Mouse (Mus musculus): Measurements from ENCODE around the gene Card10. TPM values are rescaled to one million over a fixed set of nuclear protein-coding genes. Genes with fewer than 3 reads are reported as not detected.

The Card10 gene
- polyA plus RNA-seq, 1 experiment from 2014 or later = 2.2 TPM

DNA sequence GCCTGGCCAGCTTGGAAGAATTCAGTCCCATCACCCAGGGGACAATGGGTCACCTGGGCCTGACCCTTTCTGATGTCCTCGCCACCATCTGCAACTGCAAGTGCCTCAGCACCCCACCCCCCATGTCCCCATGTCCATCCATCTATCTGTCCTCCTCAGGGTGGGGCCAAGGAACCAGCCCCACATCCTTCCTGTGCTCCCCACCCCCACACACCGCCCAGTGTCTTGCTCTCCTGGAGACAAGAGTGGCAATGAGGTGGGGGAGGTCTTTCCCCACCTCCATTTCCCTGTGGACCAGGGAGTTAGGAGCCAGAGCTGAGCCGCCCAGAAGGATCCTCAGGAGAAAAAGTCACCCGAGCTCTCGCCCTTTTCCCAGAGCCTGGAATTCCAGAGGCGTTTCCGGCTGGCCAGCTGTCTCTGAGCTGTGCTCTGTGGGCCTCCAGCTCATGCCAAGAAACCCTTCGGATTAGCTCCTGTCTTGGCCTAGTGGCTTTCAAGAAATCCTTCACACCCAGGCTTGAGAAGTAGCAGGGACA, 33.3 kb upstream of the Card10 start:
- Histone ChIP-seq H3K9me3 (replicated peaks; ENCODE audit: control insufficient read depth, low read length, poor library complexity, severe bottlenecking) (no peaks in the 10 kb centered on the region), H3K27ac (ENCODE audit: low read length) (peak overlapping the region; percentile 70), H3K27me3 (ENCODE audit: control insufficient read depth, insufficient read depth, low read depth, low read length) (no peaks in the 10 kb centered on the region), H3K4me1 (ENCODE audit: control insufficient read depth, insufficient read depth, low read length) (peaks cover 15% of the 10 kb centered on the region), H3K9ac (ENCODE audit: low read depth, low read length) (no peak overlapping the region), H3K36me3 (ENCODE audit: control insufficient read depth, insufficient read depth, low read length) (no peaks in the 10 kb centered on the region), H3K4me3 (ENCODE audit: low read depth, low read length) (no peak overlapping the region), H3K4me2 (ENCODE audit: low read length) (no peak overlapping the region)
- no peak for ATAC-seq
- 55% methylated on average over 7 of the region's 8 CpGs for WGBS

DNA sequence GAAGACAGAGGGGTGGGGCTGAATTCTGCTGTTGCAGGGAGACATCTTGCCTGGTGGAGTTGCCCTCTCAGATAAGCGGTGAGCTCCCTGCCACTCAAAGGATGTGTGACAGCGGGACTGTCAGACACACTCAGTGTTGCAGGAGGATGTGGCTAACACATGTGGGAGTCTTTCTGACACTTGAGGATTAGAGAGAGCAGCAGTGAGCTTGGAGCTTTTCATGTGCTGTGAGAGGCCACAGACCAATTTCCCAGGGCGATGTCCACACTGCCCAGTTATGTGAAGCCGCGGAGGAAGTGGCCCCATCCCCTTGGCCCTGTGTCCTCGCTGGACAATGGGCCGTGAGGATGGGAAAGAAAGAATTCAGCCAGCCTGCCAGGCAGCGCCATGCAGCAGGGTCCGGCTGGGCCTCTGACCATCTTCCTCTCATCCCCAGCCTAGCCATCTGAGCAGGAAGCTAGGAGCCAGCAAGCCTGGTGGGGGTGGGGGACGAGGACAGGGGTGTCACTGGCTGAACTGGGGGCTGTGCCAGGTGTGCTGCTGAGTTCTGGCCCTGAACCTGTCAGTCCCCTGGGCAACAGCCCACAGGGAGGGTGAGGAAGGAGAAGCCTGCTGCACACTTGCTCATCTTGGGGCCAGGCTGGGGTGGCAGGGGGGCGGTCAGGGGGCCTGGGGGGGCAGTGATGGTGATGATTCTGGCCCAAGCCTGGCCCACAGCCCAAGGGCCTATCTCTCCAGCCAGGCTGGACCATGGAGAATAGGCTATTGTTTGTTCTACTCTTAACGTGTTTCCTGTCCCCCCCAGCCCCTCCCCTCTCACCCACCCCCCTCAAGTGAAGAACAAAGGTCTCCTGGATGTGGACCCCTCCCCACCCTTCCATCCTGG, 32.6 kb upstream of the Card10 start:
- 13% methylated on average over 12 of the region's 12 CpGs for WGBS
- Histone ChIP-seq H3K9me3 (replicated peaks; ENCODE audit: control insufficient read depth, low read length, poor library complexity, severe bottlenecking) (no peaks in the 10 kb centered on the region), H3K36me3 (ENCODE audit: control insufficient read depth, insufficient read depth, low read length) (no peaks in the 10 kb centered on the region), H3K9ac (ENCODE audit: low read depth, low read length) (no peak overlapping the region), H3K4me3 (ENCODE audit: low read depth, low read length) (no peak overlapping the region), H3K4me2 (ENCODE audit: low read length) (no peak overlapping the region), H3K4me1 (ENCODE audit: control insufficient read depth, insufficient read depth, low read length) (peaks cover 13% of the 10 kb centered on the region), H3K27me3 (ENCODE audit: control insufficient read depth, insufficient read depth, low read depth, low read length) (no peaks in the 10 kb centered on the region), H3K27ac (ENCODE audit: low read length) (peak overlapping the region; percentile 70)
- peak; percentile 43; the same call in 1 of the 2 replicates for ATAC-seq

DNA sequence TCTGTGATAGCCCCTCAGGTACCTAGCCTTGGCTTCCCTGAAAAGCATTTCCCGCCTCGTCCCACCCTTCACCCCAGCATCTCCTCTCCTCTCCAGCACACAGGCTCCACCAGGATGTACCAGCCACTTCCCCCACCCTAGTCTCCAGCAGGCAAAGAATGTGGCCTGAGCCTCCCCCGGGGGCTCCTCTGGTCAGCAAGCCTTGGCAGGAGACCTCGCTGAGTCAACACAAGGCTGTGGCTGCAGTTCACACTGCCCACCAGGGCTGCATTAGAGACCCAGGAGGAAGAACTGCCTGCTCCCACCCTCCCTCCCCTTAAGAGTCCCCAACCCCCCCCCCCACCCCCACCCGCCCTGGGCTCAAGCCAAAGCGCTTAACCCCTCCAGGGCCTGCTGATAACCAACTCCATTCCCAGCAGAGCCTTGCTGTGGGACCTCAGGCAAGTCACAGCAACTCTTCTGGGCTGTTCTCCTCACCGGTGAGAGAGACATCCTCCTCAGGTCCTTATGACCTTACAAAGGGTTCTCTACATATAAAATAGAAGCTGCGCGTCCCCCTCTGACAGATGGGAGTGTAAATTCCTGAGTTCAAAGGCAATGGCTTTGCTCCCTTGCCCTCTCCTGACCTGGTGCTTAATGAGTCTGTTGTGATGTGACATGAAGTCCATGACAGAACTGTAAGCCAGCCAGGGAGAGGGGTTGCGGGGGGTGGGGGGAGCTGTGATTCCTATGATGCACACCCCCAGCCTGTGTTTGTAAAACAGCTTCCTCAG, 31.6 kb upstream of the Card10 start:
- Histone ChIP-seq H3K9me3 (replicated peaks; ENCODE audit: control insufficient read depth, low read length, poor library complexity, severe bottlenecking) (no peaks in the 10 kb centered on the region), H3K27me3 (ENCODE audit: control insufficient read depth, insufficient read depth, low read depth, low read length) (no peaks in the 10 kb centered on the region), H3K4me2 (ENCODE audit: low read length) (no peak overlapping the region), H3K9ac (ENCODE audit: low read depth, low read length) (no peak overlapping the region), H3K36me3 (ENCODE audit: control insufficient read depth, insufficient read depth, low read length) (no peaks in the 10 kb centered on the region), H3K27ac (ENCODE audit: low read length) (peak overlapping the region; percentile 70), H3K4me1 (ENCODE audit: control insufficient read depth, insufficient read depth, low read length) (peaks cover 7% of the 10 kb centered on the region), H3K4me3 (ENCODE audit: low read depth, low read length) (no peak overlapping the region)
- no peak for ATAC-seq
- WGBS = 59% methylated on average over 10 of the region's 10 CpGs

DNA sequence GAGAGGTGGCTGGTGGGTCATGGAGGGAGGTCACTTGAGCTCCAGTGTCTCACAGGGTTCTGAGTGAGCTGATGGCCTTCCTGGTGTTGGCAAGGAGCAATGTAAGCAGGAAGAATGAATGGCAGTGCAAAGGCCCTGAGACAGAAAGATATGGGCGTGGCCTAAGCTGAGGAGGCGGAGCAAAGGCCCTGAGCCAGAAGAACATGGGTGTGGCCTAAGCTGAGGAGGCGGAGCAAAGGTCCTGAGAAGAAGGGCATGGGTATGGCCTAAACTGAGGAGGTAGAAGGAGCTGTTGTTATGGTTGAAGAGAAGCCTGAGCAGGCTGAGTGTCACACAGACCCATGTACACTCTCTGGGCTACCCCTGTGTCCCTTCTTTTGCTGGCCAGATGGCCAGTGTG, 30.7 kb upstream of the Card10 start:
- no peaks in the 10 kb centered on the region for H3K9me3 ChIP-seq (replicated peaks; ENCODE audit: control insufficient read depth, low read length, poor library complexity, severe bottlenecking)
- 92% methylated on average over 3 of the region's 3 CpGs for WGBS

DNA sequence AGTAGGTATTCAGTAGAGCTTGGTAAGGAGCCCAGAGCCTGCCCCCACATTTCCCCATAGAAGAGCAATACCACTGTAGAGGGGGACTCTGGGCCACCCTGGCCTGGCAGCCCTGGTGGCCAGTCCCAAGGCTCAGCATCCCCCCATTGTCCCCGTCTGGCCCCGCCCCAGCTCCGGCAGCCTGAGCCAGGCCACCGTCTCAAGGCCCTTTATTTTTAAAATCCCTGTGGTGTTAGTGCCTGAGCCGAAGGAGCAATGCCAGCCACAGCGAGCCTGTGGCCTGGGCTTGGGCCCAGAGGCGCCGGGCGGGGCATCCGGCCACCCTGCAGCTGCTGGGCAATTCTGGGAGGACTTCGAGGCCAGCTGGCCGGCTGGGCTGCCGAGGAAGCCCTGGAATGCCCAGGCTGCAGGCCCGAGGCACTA, 29.9 kb upstream of the Card10 start:
- WGBS = 4% methylated on average over 14 of the region's 14 CpGs
- Histone ChIP-seq H3K36me3 (ENCODE audit: control insufficient read depth, insufficient read depth, low read length) (no peaks in the 10 kb centered on the region), H3K9ac (ENCODE audit: low read depth, low read length) (0 out of 2 replicates have a peak overlapping the region, but pooled peaks have one; percentile 11), H3K9me3 (replicated peaks; ENCODE audit: control insufficient read depth, low read length, poor library complexity, severe bottlenecking) (no peaks in the 10 kb centered on the region), H3K27ac (ENCODE audit: low read length) (peak overlapping the region; percentile 68), H3K27me3 (ENCODE audit: control insufficient read depth, insufficient read depth, low read depth, low read length) (no peaks in the 10 kb centered on the region), H3K4me1 (ENCODE audit: control insufficient read depth, insufficient read depth, low read length) (peaks cover 7% of the 10 kb centered on the region; the same call in 1 of the 2 replicates), H3K4me3 (ENCODE audit: low read depth, low read length) (no peak overlapping the region), H3K4me2 (ENCODE audit: low read length) (no peak overlapping the region)
- ATAC-seq = peak; percentile 79

More for the DNA sequence above, 30.7 kb upstream of the Card10 start:
- Histone ChIP-seq H3K4me2 (ENCODE audit: low read length) (no peak overlapping the region), H3K27me3 (ENCODE audit: control insufficient read depth, insufficient read depth, low read depth, low read length) (no peaks in the 10 kb centered on the region), H3K9ac (ENCODE audit: low read depth, low read length) (no peak overlapping the region), H3K4me3 (ENCODE audit: low read depth, low read length) (no peak overlapping the region), H3K36me3 (ENCODE audit: control insufficient read depth, insufficient read depth, low read length) (no peaks in the 10 kb centered on the region), H3K27ac (ENCODE audit: low read length) (peak overlapping the region; percentile 68; the same call in 1 of the 2 replicates), H3K4me1 (ENCODE audit: control insufficient read depth, insufficient read depth, low read length) (peaks cover 5% of the 10 kb centered on the region; the same call in 1 of the 2 replicates)
- ATAC-seq = no peak

DNA sequence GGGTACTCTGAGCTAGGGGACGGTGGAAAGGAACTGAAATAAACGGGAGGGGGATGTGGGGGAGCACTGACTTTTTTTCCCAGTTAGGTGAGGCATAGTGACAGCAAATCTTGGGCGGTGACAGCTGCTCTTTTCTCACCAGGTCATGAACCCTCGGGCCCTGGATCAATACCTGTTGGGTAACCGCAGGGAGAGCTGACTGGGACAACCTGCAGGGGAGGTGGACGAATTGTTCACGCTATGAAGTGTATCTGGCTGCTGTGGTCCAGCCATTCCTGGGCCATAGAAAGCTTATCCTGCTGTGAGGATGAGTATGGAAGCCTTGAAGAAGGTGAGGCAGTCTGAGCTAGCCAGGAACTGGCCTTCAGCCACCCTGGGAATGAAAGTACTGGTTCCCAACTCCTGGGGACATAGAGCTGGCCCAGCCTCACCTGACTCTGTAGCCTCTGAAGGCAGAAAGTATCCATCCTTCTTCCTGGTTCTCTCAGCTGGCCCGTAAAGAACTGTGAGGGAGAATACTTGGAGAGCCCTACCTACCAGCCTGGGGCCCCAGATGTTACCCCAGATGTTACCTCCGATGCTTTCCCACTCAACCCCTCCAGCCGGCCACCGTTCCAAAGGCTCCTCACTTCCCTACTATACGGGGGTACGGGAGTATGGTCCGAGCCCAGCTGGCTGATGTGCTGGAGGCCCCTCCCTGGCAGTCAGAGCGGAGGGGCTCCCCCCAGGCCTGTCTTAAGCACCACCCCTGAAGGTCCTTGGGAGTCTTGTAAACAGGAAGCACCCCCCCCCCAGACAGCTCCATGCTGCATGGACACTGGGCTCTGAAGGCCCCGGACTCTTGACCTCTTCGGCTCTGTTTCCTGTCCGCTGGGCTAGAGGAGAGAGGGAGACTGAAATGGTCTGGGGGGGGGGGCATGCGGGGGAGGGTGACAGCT, 29.1 kb upstream of the Card10 start:
- H3K27me3 ChIP-seq (ENCODE audit: control insufficient read depth, insufficient read depth, low read depth, low read length) = no peaks in the 10 kb centered on the region
- no peaks in the 10 kb centered on the region for H3K36me3 ChIP-seq (ENCODE audit: control insufficient read depth, insufficient read depth, low read length)
- H3K9ac ChIP-seq (ENCODE audit: low read depth, low read length) = no peak overlapping the region
- ATAC-seq = peak; percentile 19
- no peaks in the 10 kb centered on the region for H3K9me3 ChIP-seq (replicated peaks; ENCODE audit: control insufficient read depth, low read length, poor library complexity, severe bottlenecking)
- H3K4me3 ChIP-seq (ENCODE audit: low read depth, low read length) = no peak overlapping the region
- H3K27ac ChIP-seq (ENCODE audit: low read length) = peak overlapping the region; percentile 68
- 62% methylated on average over 18 of the region's 19 CpGs for WGBS
- H3K4me1 ChIP-seq (ENCODE audit: control insufficient read depth, insufficient read depth, low read length) = peaks cover 7% of the 10 kb centered on the region; the same call in 1 of the 2 replicates
- H3K4me2 ChIP-seq (ENCODE audit: low read length) = no peak overlapping the region

DNA sequence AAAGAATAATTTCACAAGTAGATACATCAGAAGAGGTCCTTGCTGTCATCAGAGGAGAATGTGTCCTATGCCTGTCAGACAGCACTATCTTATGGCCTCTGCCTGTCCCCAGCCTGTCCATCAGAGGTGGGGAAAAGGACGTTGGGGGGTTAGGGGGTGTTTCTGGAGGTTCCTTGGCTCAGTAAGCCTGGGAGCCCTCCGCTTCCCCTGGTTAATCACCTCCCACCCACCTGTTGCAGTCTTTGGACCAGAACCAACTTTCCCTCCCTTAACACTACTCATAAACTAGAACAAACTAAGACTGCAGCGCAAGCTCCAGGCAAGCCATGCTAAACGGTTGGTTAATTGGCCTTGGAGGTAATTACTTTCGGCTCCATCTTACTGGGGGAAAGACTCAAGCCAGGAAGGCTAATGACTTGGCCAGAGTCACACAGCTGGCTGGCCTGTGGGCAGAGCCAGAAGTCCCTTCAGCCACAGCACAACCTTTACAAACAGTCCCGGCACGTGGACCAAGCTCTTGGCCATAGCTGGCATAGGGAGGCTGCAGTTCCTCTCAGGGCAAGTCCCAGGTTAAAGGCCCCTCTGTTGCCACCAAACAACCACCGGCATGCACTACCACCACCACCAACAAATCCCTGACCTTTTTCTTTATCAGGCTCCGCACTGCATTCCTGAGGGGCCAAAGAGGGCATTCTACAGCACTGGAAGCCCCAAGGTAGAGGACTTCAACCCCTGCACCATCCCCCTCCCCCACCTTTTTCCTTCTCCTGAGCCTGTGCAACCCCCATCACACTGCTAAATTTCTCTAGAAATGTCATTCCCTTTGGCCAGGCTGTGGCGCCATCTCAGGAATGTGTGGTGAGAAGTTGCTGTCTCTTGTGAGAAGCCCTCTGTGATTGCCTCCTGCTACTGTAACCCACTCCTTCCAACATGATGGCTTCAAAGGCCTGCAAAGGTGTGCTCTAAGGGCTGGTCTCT, 28.2 kb upstream of the Card10 start:
- no peak overlapping the region for H3K4me2 ChIP-seq (ENCODE audit: low read length)
- no peak for ATAC-seq
- H3K9me3 ChIP-seq (replicated peaks; ENCODE audit: control insufficient read depth, low read length, poor library complexity, severe bottlenecking) = no peaks in the 10 kb centered on the region
- H3K4me1 ChIP-seq (ENCODE audit: control insufficient read depth, insufficient read depth, low read length) = peaks cover 5% of the 10 kb centered on the region; the same call in 1 of the 2 replicates
- 76% methylated on average over 10 of the region's 10 CpGs for WGBS
- H3K27ac ChIP-seq (ENCODE audit: low read length) = no peak overlapping the region
- H3K36me3 ChIP-seq (ENCODE audit: control insufficient read depth, insufficient read depth, low read length) = no peaks in the 10 kb centered on the region
- no peak overlapping the region for H3K9ac ChIP-seq (ENCODE audit: low read depth, low read length)
- H3K27me3 ChIP-seq (ENCODE audit: control insufficient read depth, insufficient read depth, low read depth, low read length) = no peaks in the 10 kb centered on the region
- no peak overlapping the region for H3K4me3 ChIP-seq (ENCODE audit: low read depth, low read length)
